Mouse (Mus musculus): Measurements from ENCODE around the gene Ess2.

DNA sequence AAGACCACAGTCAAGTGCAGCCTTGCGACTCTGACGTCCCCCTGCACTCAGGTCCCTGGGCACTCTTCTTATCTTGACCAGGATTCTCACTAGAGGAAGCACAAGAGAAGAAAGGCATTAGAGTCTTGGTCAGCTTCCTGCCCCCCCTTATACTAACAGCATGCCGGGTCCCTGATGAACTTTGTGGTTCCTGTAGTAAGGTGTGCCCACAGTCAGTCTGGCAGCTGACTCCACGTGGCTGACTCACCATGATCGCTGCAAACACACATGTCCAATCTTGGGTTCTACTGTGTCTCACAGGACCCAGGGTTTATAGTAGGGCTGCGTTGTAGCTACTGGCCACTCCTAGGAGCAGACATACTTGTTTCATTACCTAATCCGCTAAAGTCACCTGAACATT, 27.0 kb upstream of the Ess2 start:
- TF ChIP-seq CTCF (IDR thresholded peaks at IDR 0.05; ENCODE audit: low read depth, low read length) (no peak), TAL1 (conservative IDR thresholded peaks at IDR 0.05; ENCODE audit: low read depth, low read length) (no peak)
